Mouse (Mus musculus): ENCODE data around the gene Mrpl3.
"Not testable (repeated sequence)": the region's sequence is repeated elsewhere in the genome, so short reads cannot be mapped to it uniquely, and the experiment has no call there.

The Mrpl3 gene

GRCm38 (mm10) chr9:105053147-105053557 lies at the start of gene Mrpl3:
Mrpl3 (plus strand) TSS chr9:105053239.
- peak; percentile 62 for DNase-seq (ENCODE audit: low read depth, low spot score)

- DNase-seq (ENCODE audit: low read depth, low spot score) = no peak
These were observed 42.3 kb upstream of the Mrpl3 start for GRCm38 (mm10) chr9:105010721-105011120.

- no peak for DNase-seq (ENCODE audit: low read depth, low spot score)
These were observed 34.9 kb upstream of the Mrpl3 start for GRCm38 (mm10) chr9:105018186-105018585.

- no peak for DNase-seq (ENCODE audit: low read depth, low spot score)
These were observed 24.7 kb upstream of the Mrpl3 start for GRCm38 (mm10) chr9:105028311-105028710.

- DNase-seq (ENCODE audit: low read depth, low spot score) = no peak
These were observed 20.5 kb upstream of the Mrpl3 start for GRCm38 (mm10) chr9:105032572-105032971.

GRCm38 (mm10) chr9:105033641-105034040 lies 19.4 kb upstream of the Mrpl3 start:
- no peak for DNase-seq (ENCODE audit: low read depth, low spot score)

- DNase-seq (ENCODE audit: low read depth, low spot score) = no peak
These were observed 15.2 kb upstream of the Mrpl3 start for GRCm38 (mm10) chr9:105037847-105038246.

GRCm38 (mm10) chr9:105046014-105046413 lies 7.0 kb upstream of the Mrpl3 start:
- DNase-seq (ENCODE audit: low read depth, low spot score) = no peak

GRCm38 (mm10) chr9:105048351-105048750 lies 4.7 kb upstream of the Mrpl3 start:
- peak; percentile 55 for DNase-seq (ENCODE audit: low read depth, low spot score)

- no peak for DNase-seq (ENCODE audit: low read depth, low spot score)
These were observed 3.4 kb upstream of the Mrpl3 start for GRCm38 (mm10) chr9:105049636-105050035.

- DNase-seq (ENCODE audit: low read depth, low spot score) = no peak
These were observed 2.8 kb upstream of the Mrpl3 start for GRCm38 (mm10) chr9:105050257-105050656.

- DNase-seq (ENCODE audit: low read depth, low spot score) = no peak
These were observed 773 bp downstream of the Mrpl3 start for GRCm38 (mm10) chr9:105053812-105054211.

GRCm38 (mm10) chr9:105069106-105069505 lies 16.1 kb downstream of the Mrpl3 start:
- no peak for DNase-seq (ENCODE audit: low read depth, low spot score)

GRCm38 (mm10) chr9:105072991-105073748 lies 20.1 kb downstream of the Mrpl3 start:
- DNase-seq (ENCODE audit: low read depth, low spot score) = no peak

- DNase-seq (ENCODE audit: low read depth, low spot score) = no peak
These were observed 21.8 kb downstream of the Mrpl3 start for GRCm38 (mm10) chr9:105074851-105075250.

GRCm38 (mm10) chr9:105076756-105077424 lies 23.9 kb downstream of the Mrpl3 start:
- no peak for DNase-seq (ENCODE audit: low read depth, low spot score)

GRCm38 (mm10) chr9:105078460-105078859 lies 25.4 kb downstream of the Mrpl3 start:
- DNase-seq (ENCODE audit: low read depth, low spot score) = no peak

GRCm38 (mm10) chr9:105080246-105080645 lies 27.2 kb downstream of the Mrpl3 start:
- no peak for DNase-seq (ENCODE audit: low read depth, low spot score)

- no peak for DNase-seq (ENCODE audit: low read depth, low spot score)
These were observed 48.0 kb downstream of the Mrpl3 start for GRCm38 (mm10) chr9:105100807-105101570.

- DNase-seq (ENCODE audit: low read depth, low spot score) = no peak
These were observed 48.9 kb downstream of the Mrpl3 start for GRCm38 (mm10) chr9:105101911-105102310.

- DNase-seq (ENCODE audit: low read depth, low spot score) = no peak
These were observed 50.9 kb downstream of the Mrpl3 start for GRCm38 (mm10) chr9:105103893-105104292.

GRCm38 (mm10) chr9:105125206-105125605 lies 72.2 kb downstream of the Mrpl3 start:
- not testable (repeated sequence) for DNase-seq (ENCODE audit: low read depth, low spot score)

Data from brain, embryonic 18.5 days (tissue).